Mouse (Mus musculus) lung, postnatal 0 days (tissue): Measurements from ENCODE around the gene Dnm3.

Experiments used
- CTCF ChIP-seq: IDR thresholded peaks from 2 replicates; pipeline ENCODE4 v1.5.1; 2016; ENCODE audit warnings: antibody characterized with exemption, mild to moderate bottlenecking
- EP300 ChIP-seq: IDR thresholded peaks from 2 replicates; pipeline ENCODE4 v1.6.1; 2016; ENCODE audit warnings: antibody characterized with exemption, mild to moderate bottlenecking, control low read depth

- TF ChIP-seq CTCF (no peak), EP300 (no peak)
Measured at GRCm38 (mm10) chr1:162142285-162142684, 335.5 kb downstream of the Dnm3 start.
